Mouse (Mus musculus) bone marrow, adult 2 months (tissue): Measurements from ENCODE around the gene Col27a1.

ENCODE experiments used
- CTCF ChIP-seq: fragments of 200-500 bp; IDR thresholded peaks from 2 replicates; pipeline ENCODE4 v1.5.1; 2011; ENCODE audit warnings: low read length, control low read depth; ENCODE audit not compliant: control insufficient read depth, insufficient read depth
- POLR2A ChIP-seq: fragments of 200-500 bp; IDR thresholded peaks from 2 replicates; pipeline ENCODE4 v1.6.1; 2011; ENCODE audit warnings: low read depth, mild to moderate bottlenecking, control low read depth, low read length, borderline replicate concordance; ENCODE audit not compliant: control insufficient read depth

DNA sequence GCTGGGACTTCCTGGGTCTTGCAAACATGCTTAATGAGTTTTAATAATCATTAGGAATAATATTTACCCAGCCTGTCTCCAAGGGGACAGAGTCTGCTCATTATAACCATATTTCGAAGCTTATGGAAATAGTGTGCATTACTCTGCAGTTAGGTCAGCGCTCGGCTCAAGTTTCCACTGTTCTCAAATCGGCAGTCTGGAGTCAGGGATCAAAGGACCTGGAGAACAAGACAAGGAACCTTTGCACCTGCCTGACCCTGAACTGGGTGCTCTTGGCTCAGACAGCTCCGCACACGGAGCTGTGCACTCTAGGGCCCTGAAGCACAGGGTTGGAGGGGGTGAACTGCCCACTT is 13.1 kb downstream of the Col27a1 start:
- no peak for TF ChIP-seq CTCF
- TF ChIP-seq POLR2A: no peak
